Mouse (Mus musculus): ENCODE results near the gene Gm2a.

- TF ChIP-seq CTCF (IDR thresholded peaks at IDR 0.05; ENCODE audit: control insufficient read depth, insufficient read depth, insufficient read length), result no peak
- TF ChIP-seq USF1 (IDR thresholded peaks at IDR 0.05; ENCODE audit: low read depth), result no peak
- TF ChIP-seq CEBPB (IDR thresholded peaks at IDR 0.05; ENCODE audit: low read depth), result no peak
- no peak for TF ChIP-seq MYOG (IDR thresholded peaks at IDR 0.05; ENCODE audit: control insufficient read depth, extremely low read depth, insufficient read length)
- no peak for TF ChIP-seq MYOD1 (IDR thresholded peaks at IDR 0.05; ENCODE audit: control insufficient read depth, insufficient read length, low read depth)
Observed at GRCm38 (mm10) chr11:55147423-55147822, 49.5 kb downstream of the Gm2a start.

All from C2C12 (cell line).